Mouse (Mus musculus) E14TG2a.4 (cell line): Measurements from ENCODE around the gene Exosc10.

Experiments used
- H3K27me3 ChIP-seq: 2 replicates; pipeline ENCODE4 v1.6.1; 2014; ENCODE audit warnings: low read length, control low read depth; ENCODE audit not compliant: insufficient read depth
- H3K36me3 ChIP-seq: 2 replicates; pipeline ENCODE4 v1.6.1; 2014; ENCODE audit warnings: low read length, control low read depth; ENCODE audit not compliant: insufficient read depth
- H3K4me1 ChIP-seq: replicated peaks from 2 replicates; pipeline ENCODE4 v1.6.1; 2014; ENCODE audit warnings: low read depth, low read length, control low read depth
- H3K4me3 ChIP-seq: replicated peaks from 2 replicates; pipeline ENCODE4 v1.5.1; 2014; ENCODE audit warnings: mild to moderate bottlenecking, low read length
- H3K9me3 ChIP-seq: 2 replicates; pipeline ENCODE4 v1.6.1; 2014; ENCODE audit warnings: low read length, control low read depth
- CTCF ChIP-seq: conservative IDR thresholded peaks from 2 replicates; pipeline ENCODE4 v1.5.1; 2014; ENCODE audit warnings: low read length
- NANOG ChIP-seq: IDR thresholded peaks from 2 replicates; pipeline ENCODE4 v1.6.1; 2014; ENCODE audit warnings: borderline replicate concordance, low read length, mixed read lengths
- POU5F1 ChIP-seq: IDR thresholded peaks from 2 replicates; pipeline ENCODE4 v1.6.1; 2014; ENCODE audit warnings: low read length, borderline replicate concordance

The Exosc10 gene

DNA sequence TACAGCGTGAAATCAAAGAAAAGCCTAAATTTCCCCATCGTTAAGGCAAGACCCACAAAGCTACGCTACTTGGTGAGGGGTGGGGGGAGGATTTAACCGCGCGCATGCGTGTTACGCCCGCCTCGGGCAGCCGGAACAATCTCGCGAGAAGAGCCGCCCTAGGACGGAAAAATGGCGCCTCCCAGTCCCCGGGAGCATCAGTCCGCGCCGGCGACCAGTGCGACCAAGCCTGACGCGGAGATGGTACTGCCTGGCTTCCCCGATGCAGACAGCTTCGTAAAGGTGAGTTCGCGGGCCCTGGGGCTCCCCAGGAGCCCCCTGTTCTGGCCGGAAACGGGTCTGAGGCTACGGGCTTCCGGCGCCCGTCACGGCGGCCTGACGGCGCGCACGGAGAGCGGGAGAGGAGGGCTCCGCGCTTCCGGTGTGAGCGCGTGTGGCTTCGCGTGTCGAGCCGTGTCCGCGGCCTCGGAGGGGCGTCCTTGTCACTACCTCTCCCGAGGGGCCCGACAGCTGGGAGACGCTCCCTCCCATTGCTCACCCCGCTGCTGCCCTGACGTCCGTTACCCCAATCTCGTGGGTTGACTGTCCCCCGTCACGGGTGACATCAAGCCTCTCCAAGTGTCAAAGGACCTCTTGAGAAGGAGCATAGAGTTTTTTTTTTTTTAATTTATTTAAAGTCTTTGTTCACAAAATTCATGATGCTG is at the start of gene Exosc10:
Gene Exosc10, plus strand, starts transcription at position 133 of the 704 bp plus-strand sequence.
- H3K27me3 ChIP-seq: no peaks in the 10 kb centered on the region
- peak within 1 kb of the TSS; percentile 88 for H3K4me3 ChIP-seq
- peaks cover 70% of the 10 kb centered on the region for H3K36me3 ChIP-seq
- H3K9me3 ChIP-seq: no peaks in the 10 kb centered on the region
- H3K4me1 ChIP-seq: peaks cover 38% of the 10 kb centered on the region
- no peak for TF ChIP-seq NANOG
- no peak for TF ChIP-seq CTCF

- Histone ChIP-seq H3K36me3 (peaks cover 74% of the 10 kb centered on the region), H3K27me3 (no peaks in the 10 kb centered on the region), H3K4me3 (no peak overlapping the region), H3K9me3 (peaks cover 12% of the 10 kb centered on the region), H3K4me1 (no peaks in the 10 kb centered on the region; the same call in 1 of the 2 replicates)
- no peak for TF ChIP-seq NANOG
- no peak for TF ChIP-seq CTCF
- no peak for TF ChIP-seq POU5F1
These were observed 48.7 kb upstream of the Exosc10 start for GRCm38 (mm10) chr4:148509450-148510084.

DNA sequence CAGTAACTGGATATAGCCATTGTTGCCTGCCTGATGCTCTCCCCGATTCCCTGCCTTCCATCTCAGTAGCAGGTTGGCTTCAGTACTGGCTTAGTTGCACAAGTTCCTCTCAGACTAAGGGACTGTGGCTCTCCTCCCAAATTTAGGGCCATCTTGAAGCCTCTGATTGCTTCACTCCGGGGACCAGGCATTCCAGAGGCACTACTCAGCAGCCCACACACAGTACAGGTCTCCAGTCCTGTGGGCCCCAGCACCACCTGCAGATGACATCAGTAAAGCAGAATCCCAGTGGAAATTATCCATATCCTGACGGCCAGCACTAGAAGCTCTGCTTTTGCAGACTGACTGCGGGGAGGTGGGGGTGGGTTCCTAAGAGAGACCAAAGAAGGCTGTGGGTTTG is 47.5 kb upstream of the Exosc10 start:
- Histone ChIP-seq H3K4me3 (no peak overlapping the region), H3K9me3 (peaks cover 12% of the 10 kb centered on the region), H3K36me3 (peaks cover 78% of the 10 kb centered on the region), H3K27me3 (no peaks in the 10 kb centered on the region), H3K4me1 (no peaks in the 10 kb centered on the region; the same call in 1 of the 2 replicates)
- no peak for TF ChIP-seq NANOG
- TF ChIP-seq CTCF: no peak
- no peak for TF ChIP-seq POU5F1

- Histone ChIP-seq H3K27me3 (no peaks in the 10 kb centered on the region), H3K9me3 (peaks cover 12% of the 10 kb centered on the region), H3K4me1 (peaks cover 1% of the 10 kb centered on the region; the same call in 1 of the 2 replicates), H3K36me3 (peaks cover 76% of the 10 kb centered on the region), H3K4me3 (no peak overlapping the region)
- TF ChIP-seq CTCF (no peak), POU5F1 (no peak), NANOG (no peak)
These were observed 46.9 kb upstream of the Exosc10 start for GRCm38 (mm10) chr4:148511334-148511733.

GRCm38 (mm10) chr4:148513021-148513559 is 45.1 kb upstream of the Exosc10 start:
- H3K4me1 ChIP-seq: peaks cover 5% of the 10 kb centered on the region
- H3K36me3 ChIP-seq: peaks cover 83% of the 10 kb centered on the region
- peaks cover 12% of the 10 kb centered on the region for H3K9me3 ChIP-seq
- TF ChIP-seq POU5F1: no peak
- no peak for TF ChIP-seq CTCF
- TF ChIP-seq NANOG: no peak
- no peaks in the 10 kb centered on the region for H3K27me3 ChIP-seq
- H3K4me3 ChIP-seq: no peak overlapping the region

DNA sequence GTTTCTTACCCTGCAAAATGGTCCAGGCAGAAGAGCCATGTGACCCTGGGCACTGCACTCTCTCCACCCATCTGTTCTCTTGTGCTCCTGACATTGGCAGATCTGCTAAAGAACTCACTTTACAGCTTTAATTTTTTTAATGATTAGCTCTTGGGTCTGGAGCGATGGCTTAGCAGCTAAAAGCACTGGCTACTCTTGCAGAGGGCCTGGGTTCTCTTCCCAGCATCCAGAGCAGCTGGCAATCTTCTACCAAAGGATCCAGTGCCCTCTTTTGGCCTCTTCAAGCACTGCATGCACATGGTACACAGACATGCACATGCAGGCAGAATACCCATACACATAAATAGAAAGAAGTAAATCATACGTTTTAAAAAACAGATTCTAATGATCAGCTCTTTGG is 42.9 kb upstream of the Exosc10 start:
- H3K36me3 ChIP-seq: peaks cover 89% of the 10 kb centered on the region
- no peaks in the 10 kb centered on the region for H3K9me3 ChIP-seq
- H3K27me3 ChIP-seq: no peaks in the 10 kb centered on the region
- H3K4me1 ChIP-seq: peaks cover 12% of the 10 kb centered on the region
- peak; percentile 28; the same call in 1 of the 2 replicates for TF ChIP-seq CTCF
- no peak for TF ChIP-seq NANOG
- no peak overlapping the region for H3K4me3 ChIP-seq

DNA sequence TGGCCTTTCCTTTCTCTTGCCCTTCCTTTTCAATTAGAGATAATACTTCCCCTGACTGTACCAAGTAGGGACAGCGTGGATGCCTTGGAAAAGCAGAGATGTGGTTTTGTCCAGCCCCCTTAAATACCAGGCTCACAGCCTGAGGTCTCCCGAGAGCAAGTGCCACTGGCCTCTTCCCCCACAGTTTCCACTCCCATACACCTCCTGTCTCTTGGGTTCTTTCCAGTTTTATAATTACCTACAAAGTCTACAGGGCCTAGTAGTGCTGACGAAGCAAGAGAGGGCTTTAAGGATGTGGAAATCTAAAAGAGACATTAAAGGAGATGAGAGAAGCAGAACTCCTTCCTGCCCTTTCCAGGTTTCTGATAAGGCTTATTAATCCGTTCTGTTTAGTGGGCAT is 40.4 kb upstream of the Exosc10 start:
- Histone ChIP-seq H3K4me1 (peaks cover 12% of the 10 kb centered on the region), H3K27me3 (no peaks in the 10 kb centered on the region)
- TF ChIP-seq POU5F1 (no peak), NANOG (no peak), CTCF (no peak)

DNA sequence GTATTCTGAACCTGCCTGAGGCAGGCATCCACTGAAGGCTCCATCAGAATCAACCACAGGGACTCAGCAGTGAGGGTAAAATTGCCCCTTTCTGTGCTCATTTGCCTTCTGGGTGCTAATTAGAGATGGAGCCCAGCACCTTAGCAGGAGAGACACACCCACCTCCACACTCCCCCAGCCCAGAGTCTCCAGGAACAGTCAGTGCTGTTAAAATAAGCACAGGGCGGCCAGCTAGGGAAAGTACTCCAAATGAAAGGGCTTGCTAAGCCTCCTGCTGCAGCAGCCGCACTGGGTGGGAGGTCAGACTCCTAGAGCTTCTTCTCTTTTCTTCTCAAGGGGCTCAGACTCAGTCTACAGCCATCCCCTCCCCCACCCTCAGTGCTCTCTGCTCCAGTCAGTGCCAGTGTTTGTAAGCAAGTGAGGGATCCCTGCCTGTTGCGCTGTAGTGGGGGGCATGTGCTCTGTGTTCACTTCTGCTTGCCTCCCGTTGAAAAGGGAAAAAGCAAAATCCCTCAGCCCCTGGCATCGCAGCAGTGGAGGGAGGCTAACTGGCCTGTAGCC is 39.9 kb upstream of the Exosc10 start:
- TF ChIP-seq NANOG (no peak), POU5F1 (no peak), CTCF (no peak)
- no peaks in the 10 kb centered on the region for H3K9me3 ChIP-seq
- peaks cover 79% of the 10 kb centered on the region for H3K36me3 ChIP-seq
- no peaks in the 10 kb centered on the region for H3K27me3 ChIP-seq
- H3K4me3 ChIP-seq: no peak overlapping the region
- H3K4me1 ChIP-seq: peaks cover 12% of the 10 kb centered on the region

More for the DNA sequence above, 40.4 kb upstream of the Exosc10 start:
- Histone ChIP-seq H3K4me3 (no peak overlapping the region), H3K36me3 (peaks cover 81% of the 10 kb centered on the region), H3K9me3 (no peaks in the 10 kb centered on the region)
